Mouse (Mus musculus) telencephalon, adult 2 months (tissue): ENCODE data around the gene Sorl1.

Source experiments
- DNase-seq: peaks from one replicate; pipeline ENCODE4 v3.0.0-alpha.2; 2011; ENCODE audit warnings: low read depth, low spot score

Sorl1 gene

DNA sequence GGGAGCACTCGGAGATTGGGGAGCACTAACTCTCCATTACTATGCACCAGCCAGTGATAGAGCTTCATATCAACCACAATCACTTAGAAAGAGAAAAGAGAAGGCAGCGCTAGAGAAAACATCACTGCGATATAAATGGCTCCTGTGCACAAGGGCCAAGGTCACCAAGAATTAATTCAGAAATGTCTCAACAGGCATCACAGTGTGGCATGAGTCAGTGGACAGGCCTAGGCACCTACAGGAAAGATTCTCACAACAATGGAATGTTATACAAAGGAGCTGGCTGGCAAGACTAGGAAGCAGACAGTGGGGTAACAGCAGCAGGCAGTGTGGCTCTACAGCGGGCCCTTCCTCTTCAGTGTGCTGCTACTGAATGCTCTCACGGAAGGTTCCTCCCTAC, 115.6 kb downstream of the Sorl1 start:
- no peak for DNase-seq

DNA sequence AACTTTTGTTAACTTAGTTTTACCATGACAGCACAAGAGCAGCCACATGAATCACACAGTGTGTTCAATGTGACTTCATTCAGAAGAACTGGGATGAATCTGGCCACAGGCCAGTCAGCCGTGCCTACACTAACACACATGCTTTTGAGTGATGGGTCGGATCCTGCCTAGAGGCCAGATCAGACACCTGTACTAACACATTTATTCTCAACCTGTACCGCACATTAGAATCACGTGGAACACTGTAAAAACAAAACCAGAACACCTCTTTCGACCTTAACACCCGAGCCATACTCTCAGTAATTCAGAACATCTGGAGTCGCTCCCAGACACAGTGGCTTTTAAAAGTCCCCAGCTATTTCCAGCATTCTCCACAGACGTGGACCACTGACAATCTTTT, 119.0 kb downstream of the Sorl1 start:
- no peak for DNase-seq

DNA sequence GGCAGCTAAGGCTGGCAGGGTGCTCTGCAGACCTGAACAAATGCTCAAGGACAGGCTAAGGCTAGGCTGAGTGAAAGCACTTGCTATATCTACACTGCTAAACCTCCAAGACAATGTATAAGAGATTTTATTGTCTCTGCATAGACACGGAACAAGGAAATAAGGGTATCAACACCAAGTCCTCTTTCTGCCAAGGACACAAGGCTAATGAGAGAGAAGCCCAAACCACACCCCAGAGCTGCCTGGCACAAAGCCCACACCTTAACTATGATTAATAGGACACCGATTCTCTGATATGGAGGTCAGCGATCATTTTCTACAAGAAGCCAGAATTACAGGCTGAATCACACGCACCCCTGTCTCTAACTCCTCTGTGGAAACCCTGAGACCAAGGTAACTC, 120.0 kb downstream of the Sorl1 start:
- no peak for DNase-seq

DNA sequence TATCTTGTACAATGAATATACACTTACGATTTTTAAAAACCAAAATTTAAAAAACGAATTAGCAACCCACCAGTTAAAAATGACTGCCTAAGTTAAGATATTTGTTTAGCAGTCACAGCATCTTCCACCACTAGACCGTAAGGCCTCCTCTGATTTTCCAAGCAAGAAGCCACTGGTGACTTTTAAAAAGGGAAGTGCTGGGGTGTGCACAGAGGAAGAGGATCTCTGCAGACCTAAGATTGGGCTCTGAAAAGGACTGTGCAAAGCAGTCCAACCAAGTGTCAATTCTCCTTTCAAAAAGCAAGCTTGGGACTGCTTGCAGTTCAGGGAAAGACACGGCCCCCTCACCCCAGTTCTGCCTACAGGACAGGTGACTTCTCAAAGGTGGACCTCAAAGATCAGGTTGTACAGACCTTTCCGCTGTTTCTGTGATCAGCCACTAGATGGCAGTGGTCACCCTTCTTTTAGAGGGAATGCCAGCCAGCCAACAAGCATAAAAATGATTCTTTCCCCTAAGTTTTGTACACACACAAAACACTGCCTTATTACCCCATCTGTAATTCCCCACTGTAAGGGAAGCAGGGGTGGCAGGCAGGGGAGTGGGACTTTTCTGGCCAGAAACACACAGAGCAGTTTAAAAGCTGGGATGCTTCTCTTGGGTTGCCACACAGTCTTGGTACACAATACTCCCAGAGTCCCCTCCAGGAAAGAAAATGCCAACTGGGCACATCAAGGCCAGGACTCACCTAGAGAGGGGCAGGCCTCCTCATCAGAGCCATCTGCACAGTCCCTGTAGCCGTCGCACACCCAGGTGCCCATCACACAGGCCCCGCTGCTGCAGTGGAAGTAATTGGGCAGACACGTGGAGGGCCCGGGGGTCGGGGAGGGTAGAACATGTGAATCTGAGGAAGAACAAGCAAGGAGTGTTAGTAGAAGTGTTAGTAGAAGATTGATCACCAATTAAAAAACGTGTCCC, 124.3 kb downstream of the Sorl1 start:
- no peak for DNase-seq

DNA sequence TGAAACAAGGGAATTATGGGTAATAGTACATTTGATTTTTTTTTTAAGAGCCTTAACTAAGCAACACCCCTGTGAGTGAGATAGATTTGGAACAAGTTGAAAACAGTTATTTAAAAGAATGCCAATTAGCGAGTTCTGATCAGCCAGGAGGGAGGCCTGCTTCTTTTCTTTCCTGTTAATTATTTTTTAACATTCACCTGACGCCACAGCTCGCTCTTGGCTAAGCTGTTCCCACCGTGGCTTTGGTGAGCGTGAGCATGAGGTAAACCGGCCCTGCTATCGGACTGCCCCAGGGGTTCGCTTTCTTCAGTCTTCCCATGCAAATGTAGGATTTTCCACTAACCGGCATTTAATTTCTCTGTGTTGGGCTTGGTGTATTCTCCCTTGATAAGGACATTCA, 128.8 kb downstream of the Sorl1 start:
- DNase-seq: no peak

DNA sequence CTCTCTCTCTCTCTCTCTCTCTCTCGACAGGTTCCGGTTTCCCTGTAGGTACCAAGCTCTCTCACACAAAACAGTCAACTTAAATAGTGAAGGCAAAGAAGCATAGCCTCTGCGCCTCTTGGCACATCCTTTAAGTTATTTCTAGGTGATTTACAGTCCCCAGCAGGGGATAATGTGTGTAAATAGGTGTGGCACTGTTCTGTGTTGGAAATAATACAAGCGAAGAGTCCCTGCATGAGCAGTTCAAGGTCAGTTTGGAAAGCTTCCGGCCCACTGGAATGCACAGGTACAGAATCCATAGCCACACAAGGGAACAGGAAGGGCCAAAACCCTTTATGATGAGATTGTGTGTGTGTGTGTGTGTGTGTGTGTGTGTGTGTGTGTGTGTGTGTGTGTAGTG, 130.3 kb downstream of the Sorl1 start:
- DNase-seq: no peak

DNA sequence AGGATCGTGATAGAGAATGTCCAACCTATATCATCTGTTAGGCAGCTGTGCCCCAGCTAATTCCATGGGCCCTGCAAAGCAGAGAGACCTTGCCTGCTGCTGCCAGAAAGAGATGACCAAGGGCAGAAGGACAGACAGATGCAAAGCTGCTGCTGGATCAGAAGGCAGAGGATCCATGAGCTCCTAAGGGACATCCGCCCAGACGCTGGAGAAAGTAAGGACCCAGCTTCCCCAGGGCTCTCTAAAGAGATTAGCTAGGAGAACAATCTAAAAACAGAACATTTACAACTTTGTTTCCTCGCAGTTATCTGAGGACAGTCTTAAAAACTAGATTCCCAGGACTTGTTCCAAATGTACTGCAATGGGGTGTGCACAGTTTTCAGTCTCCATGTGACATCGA, 131.3 kb downstream of the Sorl1 start:
- no peak for DNase-seq

DNA sequence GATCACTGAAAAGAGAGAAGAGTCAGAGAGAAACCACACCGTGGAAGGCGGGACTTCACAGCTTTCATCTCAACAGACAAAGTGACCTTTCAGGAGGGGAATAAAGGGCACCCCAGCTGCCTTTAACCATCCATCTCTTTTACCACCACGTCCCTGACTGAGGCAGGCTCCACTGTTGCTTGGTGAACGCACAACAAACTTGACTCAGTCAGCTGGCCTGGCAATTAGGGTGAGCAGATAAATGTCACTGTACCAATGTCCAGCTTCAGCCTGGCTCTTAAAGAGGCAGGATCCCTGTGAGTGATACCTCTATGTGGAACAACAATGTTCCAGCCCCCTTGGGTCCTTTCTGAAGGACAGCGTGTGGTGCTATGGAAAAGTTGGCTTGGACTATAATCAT, 138.5 kb downstream of the Sorl1 start:
- DNase-seq: no peak

DNA sequence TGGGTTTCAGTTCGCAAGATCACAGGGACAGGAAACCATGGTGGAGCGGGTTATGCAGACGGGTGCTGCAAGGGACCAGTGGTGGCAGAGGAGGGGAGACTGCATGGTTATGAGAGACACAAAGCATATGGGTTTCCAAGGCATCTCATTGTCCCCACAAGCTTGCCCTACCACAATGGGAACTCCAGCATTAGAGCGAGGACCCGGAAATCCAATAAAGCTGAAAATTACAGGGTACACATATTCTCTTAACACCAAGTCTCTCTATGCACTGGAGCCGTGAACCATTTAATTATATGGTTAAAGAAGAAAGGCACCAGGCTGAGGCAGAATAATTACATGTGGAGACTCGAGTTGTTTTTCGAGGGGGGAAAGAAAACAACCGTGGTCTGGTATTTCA, 139.0 kb downstream of the Sorl1 start:
- no peak for DNase-seq

DNA sequence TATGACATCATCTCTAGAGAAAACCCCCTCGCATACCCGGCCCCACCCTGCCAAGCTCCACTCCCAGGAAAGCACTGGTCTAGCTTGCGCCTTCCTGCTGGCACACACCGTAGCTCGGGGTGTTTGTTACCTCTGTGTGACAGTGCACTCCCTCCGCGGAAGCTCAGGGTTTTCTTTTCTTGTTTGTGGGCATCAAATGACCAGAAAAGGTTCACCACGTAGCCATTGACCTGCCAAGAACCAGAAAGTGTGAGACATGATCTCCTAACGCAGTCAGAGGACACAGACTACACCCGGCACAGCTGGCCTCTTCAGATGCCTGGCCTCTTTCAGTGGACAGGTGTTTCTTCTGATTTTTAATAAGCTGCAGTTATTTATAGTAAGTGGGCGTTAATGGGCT, 139.8 kb downstream of the Sorl1 start:
- DNase-seq: no peak

DNA sequence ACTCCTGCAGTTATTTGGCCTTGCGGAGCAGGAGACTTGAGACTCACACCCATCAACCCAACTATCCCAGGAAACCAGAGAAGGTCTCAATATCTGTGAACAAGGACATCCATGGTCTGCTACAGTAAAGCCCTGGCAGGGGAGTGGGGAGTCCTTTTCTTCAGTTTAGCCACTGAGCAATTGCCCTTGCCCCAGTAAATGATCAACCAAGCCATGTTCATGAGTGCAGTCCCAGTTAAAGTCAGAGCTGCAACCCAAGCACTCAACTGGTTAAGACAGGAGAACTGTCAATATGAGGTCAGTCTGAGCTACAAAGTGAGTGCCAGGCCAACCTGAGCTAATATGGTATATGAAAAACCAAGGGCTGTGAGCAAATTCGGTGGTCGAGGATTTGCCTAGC, 140.8 kb downstream of the Sorl1 start:
- no peak for DNase-seq

DNA sequence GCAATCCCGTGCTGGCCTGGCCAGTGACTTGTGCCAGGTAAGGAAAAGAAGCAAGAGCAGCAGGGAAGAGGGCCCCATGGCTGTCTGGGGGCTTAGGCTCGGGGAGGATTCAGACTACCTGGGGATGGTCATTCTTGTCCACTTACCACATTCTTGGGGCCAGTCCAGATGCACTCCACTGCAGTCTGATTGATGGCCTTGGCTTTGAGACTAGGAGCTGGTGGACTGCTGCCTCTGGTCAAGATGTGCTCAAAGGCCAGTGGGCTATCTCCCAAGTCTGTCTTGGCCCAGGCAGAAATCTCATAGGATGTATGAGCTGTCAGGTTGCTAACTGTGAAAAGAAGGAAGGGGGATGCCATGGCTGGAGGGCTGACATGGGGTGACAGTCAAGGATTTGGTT, 141.3 kb downstream of the Sorl1 start:
- no peak for DNase-seq

DNA sequence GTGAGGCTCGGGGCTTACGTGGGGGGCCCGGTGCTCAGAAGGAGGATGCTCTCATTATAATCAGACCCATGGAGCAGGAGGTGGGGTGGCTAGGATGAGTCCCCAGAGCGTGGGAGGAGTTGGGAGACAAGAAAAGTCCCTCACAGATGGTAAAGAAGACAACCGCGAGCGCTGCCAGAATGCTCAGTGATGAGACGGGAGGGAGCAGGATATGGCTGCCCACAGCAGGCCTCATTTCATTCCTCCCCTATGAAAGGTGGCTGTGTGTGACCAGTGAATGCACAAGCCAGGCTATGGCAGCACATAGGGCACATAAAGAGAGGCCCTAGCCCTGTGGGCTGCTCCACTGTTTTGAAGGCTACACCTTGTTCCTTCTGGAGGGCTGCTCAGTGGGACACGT, 142.1 kb downstream of the Sorl1 start:
- peak; percentile 79 for DNase-seq

DNA sequence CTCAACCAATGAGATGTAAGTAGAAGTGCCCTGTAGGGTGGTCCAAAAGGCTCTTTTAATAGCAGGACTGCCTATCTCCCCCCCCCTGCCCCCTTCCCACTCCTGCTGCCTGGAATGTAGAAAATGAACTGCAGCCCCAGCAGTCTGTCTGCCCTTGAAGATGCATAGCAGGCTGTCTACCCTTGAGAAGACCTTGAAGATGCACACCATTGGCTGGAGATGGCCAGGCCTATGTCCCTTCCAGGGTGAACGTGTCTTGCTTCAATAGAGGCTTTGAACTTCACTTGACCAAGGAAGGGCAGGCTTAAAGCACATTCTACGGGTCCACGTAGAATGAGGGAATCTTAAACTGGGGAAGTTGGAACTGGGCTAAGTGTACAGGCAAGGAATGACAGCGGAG, 142.8 kb downstream of the Sorl1 start:
- DNase-seq: no peak

DNA sequence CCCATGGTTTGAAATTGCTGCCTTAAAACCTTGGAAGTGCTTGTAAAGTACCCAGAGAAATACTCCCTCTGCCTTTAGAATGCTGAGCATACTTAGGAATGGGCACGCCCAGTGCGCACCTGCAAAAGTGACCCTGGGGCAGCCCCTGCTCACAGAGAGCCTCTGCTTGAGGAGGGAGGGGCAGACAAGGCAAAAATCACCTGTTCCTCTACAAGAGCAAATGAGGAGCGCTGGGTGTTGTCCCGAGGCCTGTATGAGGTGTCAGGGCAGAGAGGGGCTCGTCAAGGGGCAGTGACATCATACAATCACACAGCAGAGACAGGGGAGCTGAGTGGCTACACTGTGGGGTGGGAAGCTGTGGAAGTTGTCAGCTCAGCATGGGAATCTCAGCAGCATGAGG, 143.3 kb downstream of the Sorl1 start:
- no peak for DNase-seq

DNA sequence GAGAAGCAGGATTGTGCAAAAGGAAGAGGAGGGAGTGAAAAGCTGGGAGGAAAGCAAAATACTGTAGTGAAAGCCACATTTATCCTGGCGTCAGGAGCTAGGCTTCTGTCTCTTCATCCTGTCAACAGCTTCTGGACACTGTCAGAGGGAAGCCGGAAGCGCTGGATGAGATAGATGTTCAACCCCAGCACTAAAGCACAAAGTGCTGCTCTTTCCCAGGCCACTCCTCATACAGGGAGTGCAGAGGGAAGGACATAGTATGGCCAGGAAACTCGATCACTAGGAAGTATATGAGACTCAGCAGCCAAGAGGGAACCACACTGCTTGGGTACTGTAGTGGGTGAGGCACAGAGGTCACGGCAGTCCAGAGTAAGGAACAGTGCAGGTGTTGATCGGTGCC, 145.7 kb downstream of the Sorl1 start:
- no peak for DNase-seq

DNA sequence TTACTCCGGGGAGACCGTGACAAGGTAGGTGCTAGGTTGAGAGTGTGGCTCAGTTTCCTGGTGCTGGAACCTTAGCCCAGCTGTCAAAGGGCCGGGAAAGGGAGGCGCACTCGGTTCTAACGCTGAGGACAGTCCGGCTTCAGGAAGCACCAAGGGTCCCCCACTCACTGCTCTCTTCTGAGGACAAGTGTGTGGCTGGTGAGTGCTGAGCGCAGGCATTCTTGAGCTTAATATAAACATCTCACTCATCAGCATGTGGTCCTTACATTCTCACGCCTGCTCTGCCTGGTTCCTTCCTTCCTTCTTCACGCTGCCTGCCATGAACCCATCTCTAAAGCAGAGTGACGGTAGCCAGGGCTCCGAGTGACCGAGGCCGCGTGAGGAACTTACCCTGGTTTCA, 148.1 kb downstream of the Sorl1 start:
- DNase-seq: no peak

DNA sequence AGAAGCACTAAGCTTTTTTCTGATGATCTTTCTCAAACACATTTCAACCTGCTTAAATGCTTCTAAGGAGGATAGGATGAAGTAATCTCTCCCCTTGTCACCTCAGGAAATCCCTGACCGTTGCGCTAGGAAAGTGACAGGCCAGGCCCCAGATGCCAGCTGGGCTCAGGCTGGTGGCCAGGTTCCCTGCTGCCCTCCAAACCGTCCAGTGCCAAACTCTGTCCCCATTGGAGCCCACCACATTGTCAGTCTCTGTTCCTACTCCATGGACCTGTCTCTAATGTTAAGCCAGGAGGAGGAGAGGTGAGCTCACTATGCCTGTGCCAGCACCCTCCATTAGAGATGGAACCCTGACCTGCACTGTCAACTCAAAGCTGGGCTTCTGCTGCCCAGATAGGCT, 149.4 kb downstream of the Sorl1 start:
- DNase-seq: no peak

DNA sequence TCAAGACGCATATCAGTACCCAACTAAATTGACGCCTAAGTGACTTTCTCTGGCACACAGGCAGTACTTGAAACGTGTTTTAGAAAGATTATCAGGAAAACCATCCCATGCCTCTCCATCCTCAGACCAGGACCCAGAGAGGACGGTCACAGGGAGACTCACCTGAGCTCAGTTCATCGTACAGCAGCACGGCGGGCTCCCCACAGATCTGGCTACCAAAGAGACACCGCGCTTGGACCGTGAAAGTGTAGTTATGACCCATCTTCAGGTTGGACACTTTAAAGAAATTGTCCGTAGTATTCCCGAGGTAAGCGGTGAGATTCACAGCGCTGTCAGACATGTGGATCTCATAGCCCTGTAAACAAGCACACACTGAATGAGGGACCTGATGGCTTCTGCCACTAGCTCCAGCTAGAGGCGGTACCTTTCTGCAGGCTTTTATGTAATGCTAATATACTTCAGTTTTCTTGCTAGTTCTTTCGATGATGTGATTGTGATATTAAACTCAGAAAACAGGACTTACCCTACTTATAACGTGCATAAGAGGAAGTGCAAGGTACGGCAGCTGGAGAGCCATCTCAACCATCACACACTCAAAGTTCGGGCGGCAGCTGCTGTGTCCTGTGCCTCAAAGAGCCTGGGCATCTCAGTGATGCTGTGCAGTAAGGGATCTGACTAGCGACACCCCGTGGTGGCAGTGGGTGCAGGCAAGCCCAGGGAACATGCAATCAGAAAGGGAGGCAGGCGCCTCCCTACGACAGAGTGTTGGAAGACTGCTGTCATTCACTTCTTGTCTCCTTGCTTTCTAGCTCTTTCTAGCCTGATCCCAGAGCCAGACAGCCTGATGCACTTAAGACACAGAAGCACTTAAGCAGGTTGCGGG, 150.1 kb downstream of the Sorl1 start:
- peak; percentile 62 for DNase-seq

DNA sequence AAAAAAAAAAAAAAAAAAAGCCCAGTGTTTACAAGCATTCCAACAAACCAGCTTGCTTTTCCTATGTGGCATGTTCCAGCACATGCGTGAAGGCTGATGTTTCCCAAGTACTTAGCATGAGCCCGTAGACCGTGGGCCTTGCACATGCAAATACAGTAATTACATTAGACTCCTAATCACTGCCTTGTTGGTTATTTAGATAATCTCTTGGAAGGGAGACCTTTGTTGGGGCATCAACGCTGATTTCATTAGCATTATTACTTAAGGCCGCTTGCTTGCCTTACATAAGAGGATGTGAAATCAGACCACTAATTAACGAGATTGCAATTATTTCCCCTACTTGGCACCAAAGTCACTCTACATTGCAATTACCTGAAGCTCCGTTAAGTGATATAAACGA, 154.1 kb downstream of the Sorl1 start:
- no peak for DNase-seq

DNA sequence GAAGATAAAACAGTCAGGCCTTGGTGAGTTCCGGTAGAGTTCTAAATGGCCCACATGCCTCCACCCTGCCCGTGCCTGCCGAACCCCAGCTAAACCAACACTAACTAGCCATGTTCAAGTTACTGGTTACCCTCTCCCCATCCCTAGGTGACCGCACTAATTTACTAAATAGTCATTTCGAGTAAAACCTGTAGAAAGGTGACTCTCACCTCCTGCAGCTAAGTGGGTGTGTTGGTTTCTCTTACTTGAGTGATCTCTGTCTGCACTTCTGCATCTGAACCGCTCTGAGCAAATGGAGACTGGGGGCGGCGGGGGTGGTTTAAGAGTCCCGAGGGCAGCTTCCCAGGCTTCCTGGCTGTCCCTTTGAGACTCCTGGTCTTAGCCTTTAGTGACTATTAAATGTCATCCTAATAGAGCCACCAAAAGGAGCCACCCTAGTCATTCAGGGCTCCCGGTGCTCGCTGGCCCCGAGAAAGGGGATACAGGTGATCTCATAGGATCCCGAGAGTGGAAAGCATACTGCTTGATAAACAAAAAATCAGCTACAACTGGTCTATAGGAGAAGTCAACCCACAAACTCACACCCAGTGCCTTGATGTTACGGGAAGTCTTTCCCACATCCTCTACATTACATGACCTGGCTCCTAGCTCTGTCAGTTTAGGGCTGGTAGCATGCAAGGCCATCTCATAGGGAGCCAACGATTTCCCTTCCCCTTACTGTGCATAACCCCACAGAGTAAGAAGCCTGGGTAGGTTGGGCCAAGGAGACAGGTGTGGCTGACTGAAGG, 155.2 kb downstream of the Sorl1 start:
- DNase-seq: no peak

DNA sequence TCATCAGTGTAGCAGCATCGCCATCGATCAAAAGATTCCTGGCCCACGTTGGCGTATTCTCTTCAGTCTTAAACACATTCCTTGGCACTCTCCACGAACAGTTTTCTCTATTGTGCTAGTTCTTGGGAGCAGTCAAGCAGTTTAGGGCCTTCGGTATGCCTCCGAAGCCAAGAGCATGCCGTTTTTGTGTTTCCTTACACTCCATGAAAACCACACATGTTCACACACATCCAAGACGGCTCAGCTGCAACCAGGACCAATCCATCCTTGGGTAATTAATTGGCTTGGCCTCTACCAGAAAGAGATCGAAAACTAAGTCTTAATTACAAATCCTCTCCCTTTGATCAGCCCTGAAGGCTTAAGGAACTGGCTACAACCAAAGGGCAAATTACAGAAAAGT, 162.8 kb downstream of the Sorl1 start:
- DNase-seq: no peak
